Mouse (Mus musculus): ENCODE measurements around the gene Hao1.

DNA sequence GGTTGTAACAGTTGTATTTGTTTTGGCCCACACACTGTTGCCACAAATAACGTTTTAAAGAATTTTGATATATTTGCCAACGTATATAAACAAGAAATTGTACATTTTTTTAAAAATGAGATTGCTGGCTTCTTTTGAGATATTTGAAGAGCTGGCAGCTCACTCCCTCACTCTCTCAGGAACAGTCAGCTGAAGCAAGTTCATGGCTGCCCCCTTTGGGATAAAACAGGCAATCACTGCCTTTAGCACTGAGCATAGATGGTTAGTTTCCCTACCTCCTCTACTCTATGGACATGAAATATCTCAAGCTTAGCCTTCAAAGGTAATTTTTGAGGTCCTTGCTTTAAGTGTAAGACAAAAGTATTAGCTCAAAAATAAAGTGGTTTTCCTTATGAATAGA, 10.7 kb downstream of the Hao1 start:
- TF ChIP-seq GATA1 (IDR thresholded peaks at IDR 0.05; ENCODE audit: borderline replicate concordance, low read length) (no peak), FLI1 (IDR thresholded peaks at IDR 0.05; ENCODE audit: low read length) (no peak)
